Mouse (Mus musculus): ENCODE results near the gene Ciz1. TPM values are rescaled to one million over a fixed set of nuclear protein-coding genes. Genes with fewer than 3 reads are reported as not detected.

Gene Ciz1
- polyA plus RNA-seq, 1 experiment, result 159 TPM

GRCm38 (mm10) chr2:32339912-32340642 lies 12.1 kb upstream of the Ciz1 start:
- no peak overlapping the region for H3K4me3 ChIP-seq (replicated peaks; ENCODE audit: insufficient read depth, low read depth, low read length)
- H3K4me1 ChIP-seq (ENCODE audit: control insufficient read depth, insufficient read depth, low read length), result peaks cover 61% of the 10 kb centered on the region
- TF ChIP-seq POLR2A (IDR thresholded peaks at IDR 0.05; ENCODE audit: borderline replicate concordance, insufficient read depth, low read length) (no peak), CTCF (IDR thresholded peaks at IDR 0.05; ENCODE audit: borderline replicate concordance, insufficient read depth, low read depth, low read length) (no peak)
- H3K27me3 ChIP-seq (ENCODE audit: control insufficient read depth, insufficient read depth, low read length), result no peaks in the 10 kb centered on the region
- 32% methylated on average over 26 of the region's 26 CpGs for WGBS
- peak overlapping the region; percentile 92 for H3K27ac ChIP-seq (ENCODE audit: insufficient read depth, low read length)
- DNase-seq, result peak in 1 of 2 experiments; percentile 49

DNA sequence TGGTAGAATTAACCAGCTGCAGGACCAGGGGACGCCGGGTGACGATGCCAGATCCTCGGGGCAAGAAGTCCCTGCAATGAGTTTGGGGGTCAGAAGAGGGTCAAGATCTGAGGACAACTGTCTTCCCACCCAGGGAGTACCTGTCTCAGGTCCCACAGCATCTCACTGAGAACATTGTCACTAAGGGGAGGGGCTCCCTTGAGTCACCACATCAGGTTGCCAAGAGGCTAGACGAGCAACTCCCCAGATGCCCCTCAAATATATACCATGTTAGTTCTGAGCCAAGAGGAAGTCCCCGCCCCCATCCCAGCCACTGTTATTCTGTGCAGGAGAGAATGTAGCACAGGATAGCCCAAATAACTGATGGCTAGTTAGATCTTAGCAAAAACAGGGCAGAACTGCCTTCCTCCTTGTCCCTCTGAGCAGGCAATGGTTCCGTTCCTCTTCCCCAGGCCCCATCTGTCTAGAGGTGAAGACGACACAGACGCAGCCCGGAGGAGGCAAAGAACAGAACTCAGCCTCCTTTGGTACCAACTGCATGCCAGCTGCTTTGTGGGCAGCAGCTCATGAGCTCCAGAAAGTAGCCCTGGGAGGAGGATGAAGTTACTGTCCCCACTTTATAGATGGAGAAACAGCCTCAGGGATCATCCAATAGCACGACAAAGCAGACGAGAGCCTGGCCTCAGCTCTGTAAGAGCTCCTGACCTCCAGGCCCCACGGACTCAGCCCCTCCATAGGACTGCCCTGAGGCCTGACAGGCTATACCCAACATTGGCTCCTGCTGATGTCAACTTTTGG lies 11.1 kb upstream of the Ciz1 start:
- no peak overlapping the region for H3K4me3 ChIP-seq (replicated peaks; ENCODE audit: insufficient read depth, low read depth, low read length)
- peaks cover 59% of the 10 kb centered on the region for H3K4me1 ChIP-seq (ENCODE audit: control insufficient read depth, insufficient read depth, low read length)
- H3K27me3 ChIP-seq (ENCODE audit: control insufficient read depth, insufficient read depth, low read length), result no peaks in the 10 kb centered on the region
- H3K27ac ChIP-seq (ENCODE audit: insufficient read depth, low read length), result peak overlapping the region; percentile 92
- 35% methylated on average over 13 of the region's 13 CpGs for WGBS
- peak; percentile 59 to 65 for DNase-seq
- TF ChIP-seq CTCF (IDR thresholded peaks at IDR 0.05; ENCODE audit: borderline replicate concordance, insufficient read depth, low read depth, low read length) (no peak), POLR2A (IDR thresholded peaks at IDR 0.05; ENCODE audit: borderline replicate concordance, insufficient read depth, low read length) (no peak)

GRCm38 (mm10) chr2:32341634-32341939 lies 10.5 kb upstream of the Ciz1 start:
- H3K4me3 ChIP-seq (replicated peaks; ENCODE audit: insufficient read depth, low read depth, low read length), result no peak overlapping the region
- DNase-seq, result peak in 1 of 2 experiments; percentile 66
- H3K27ac ChIP-seq (ENCODE audit: insufficient read depth, low read length), result peak overlapping the region; percentile 92
- H3K27me3 ChIP-seq (ENCODE audit: control insufficient read depth, insufficient read depth, low read length), result no peaks in the 10 kb centered on the region
- peaks cover 62% of the 10 kb centered on the region for H3K4me1 ChIP-seq (ENCODE audit: control insufficient read depth, insufficient read depth, low read length)
- 26% methylated on average over 4 of the region's 4 CpGs for whole genome bisulfite sequencing
- TF ChIP-seq POLR2A (IDR thresholded peaks at IDR 0.05; ENCODE audit: borderline replicate concordance, insufficient read depth, low read length) (no peak), CTCF (IDR thresholded peaks at IDR 0.05; ENCODE audit: borderline replicate concordance, insufficient read depth, low read depth, low read length) (no peak)

DNA sequence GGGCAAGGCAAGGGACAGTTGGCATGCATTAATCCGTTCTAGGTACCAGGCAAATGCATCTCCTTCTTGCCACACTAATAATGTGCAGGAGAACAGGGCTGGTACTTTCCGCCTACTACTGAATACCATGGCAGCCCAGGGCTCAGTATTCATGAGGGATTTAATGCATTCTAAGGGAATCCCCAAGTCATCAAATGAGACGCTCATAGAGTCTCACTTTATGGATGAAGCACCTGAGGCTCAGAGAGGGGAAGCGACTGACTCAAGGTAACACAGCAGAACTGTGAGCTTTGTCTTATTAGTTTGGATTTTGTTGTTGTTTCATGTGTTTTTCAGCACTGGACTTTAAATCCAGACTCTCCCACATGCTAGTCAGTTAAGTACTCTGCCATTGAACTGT lies 10.1 kb upstream of the Ciz1 start:
- Histone ChIP-seq H3K27me3 (ENCODE audit: control insufficient read depth, insufficient read depth, low read length) (no peaks in the 10 kb centered on the region), H3K4me1 (ENCODE audit: control insufficient read depth, insufficient read depth, low read length) (peaks cover 67% of the 10 kb centered on the region), H3K4me3 (replicated peaks; ENCODE audit: insufficient read depth, low read depth, low read length) (no peak overlapping the region), H3K27ac (ENCODE audit: insufficient read depth, low read length) (peak overlapping the region; percentile 92)
- no peak for TF ChIP-seq POLR2A (IDR thresholded peaks at IDR 0.05; ENCODE audit: borderline replicate concordance, insufficient read depth, low read length)
- TF ChIP-seq CTCF (IDR thresholded peaks at IDR 0.05; ENCODE audit: borderline replicate concordance, insufficient read depth, low read depth, low read length), result no peak
- WGBS, result 41% methylated on average over 4 of the region's 4 CpGs
- DNase-seq, result no peak

DNA sequence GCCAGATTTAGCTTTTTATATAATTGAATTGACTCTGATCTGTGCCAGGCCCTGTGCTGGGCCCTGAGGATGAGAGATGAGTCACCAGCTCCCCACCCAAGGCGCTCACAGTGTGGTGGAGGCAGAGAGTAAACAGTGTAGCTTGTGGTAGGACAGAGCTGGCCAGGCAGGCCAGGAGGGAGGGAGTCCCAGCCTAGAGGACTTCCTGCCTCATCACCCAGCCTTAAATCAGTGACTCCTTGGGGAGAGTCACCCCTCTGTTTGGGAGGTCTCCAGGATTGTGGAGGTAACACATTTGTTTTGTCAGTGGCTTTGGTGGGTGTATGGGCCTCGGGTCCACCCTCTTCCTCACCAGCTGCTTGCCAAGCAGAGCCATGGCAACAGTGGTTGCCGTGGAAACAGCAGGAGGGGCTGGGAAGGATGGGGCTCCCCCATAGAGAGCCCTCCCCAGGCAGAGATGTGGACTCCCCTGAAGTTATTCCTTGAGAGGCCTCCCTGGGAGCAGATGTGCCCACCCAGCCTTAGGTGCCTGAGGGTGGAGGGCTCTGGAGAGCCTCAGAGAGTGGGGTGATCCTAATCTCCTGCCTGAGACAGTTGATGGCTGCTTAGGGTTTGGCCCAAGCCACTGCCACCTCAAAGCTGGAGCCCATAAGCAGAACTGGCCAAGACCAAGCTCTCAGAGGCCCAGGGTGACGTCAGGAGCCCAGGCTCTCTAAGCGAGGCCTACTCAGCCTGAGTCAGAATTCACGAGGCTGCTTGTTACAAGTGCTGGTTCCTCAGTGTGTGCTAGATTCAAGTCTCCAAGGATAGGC lies 9.4 kb upstream of the Ciz1 start:
- WGBS, result 11% methylated on average over 6 of the region's 6 CpGs
- TF ChIP-seq CTCF (IDR thresholded peaks at IDR 0.05; ENCODE audit: borderline replicate concordance, insufficient read depth, low read depth, low read length), result no peak
- TF ChIP-seq POLR2A (IDR thresholded peaks at IDR 0.05; ENCODE audit: borderline replicate concordance, insufficient read depth, low read length), result peak; percentile 43; the same call in 1 of the 2 replicates
- Histone ChIP-seq H3K4me1 (ENCODE audit: control insufficient read depth, insufficient read depth, low read length) (peaks cover 67% of the 10 kb centered on the region), H3K27ac (ENCODE audit: insufficient read depth, low read length) (peak overlapping the region; percentile 92), H3K4me3 (replicated peaks; ENCODE audit: insufficient read depth, low read depth, low read length) (no peak overlapping the region), H3K27me3 (ENCODE audit: control insufficient read depth, insufficient read depth, low read length) (no peaks in the 10 kb centered on the region)
- peak; percentile 88 to 97 for DNase-seq

- H3K27ac ChIP-seq (ENCODE audit: insufficient read depth, low read length), result peak overlapping the region; percentile 92
- H3K4me1 ChIP-seq (ENCODE audit: control insufficient read depth, insufficient read depth, low read length), result peaks cover 69% of the 10 kb centered on the region
- TF ChIP-seq CTCF (IDR thresholded peaks at IDR 0.05; ENCODE audit: borderline replicate concordance, insufficient read depth, low read depth, low read length), result no peak
- no peak for TF ChIP-seq POLR2A (IDR thresholded peaks at IDR 0.05; ENCODE audit: borderline replicate concordance, insufficient read depth, low read length)
- no peaks in the 10 kb centered on the region for H3K27me3 ChIP-seq (ENCODE audit: control insufficient read depth, insufficient read depth, low read length)
- DNase-seq, result no peak
- WGBS, result 70% methylated on average over 2 of the region's 2 CpGs
- H3K4me3 ChIP-seq (replicated peaks; ENCODE audit: insufficient read depth, low read depth, low read length), result no peak overlapping the region
Measured at GRCm38 (mm10) chr2:32343351-32343671, 8.8 kb upstream of the Ciz1 start.

DNA sequence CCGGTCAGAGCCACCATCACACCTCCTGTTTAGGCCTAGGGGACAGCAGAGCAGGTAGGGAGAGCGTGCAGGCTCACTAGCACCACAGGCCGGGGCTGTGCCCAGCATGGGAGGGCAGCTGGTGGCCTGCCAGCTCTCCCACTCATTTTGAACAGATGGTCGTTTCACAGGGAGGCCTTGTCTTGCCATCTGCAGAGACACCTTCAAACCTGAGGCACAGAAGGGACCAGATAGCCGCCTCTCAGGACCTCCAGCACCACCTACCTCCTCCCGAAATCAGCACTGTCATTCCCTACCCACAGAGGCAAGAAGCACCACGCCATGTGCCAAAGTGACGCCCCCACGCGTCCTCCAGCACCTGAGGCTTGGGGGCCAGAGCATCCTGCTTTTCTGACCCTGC lies 8.1 kb upstream of the Ciz1 start:
- Histone ChIP-seq H3K4me1 (ENCODE audit: control insufficient read depth, insufficient read depth, low read length) (peaks cover 76% of the 10 kb centered on the region), H3K27me3 (ENCODE audit: control insufficient read depth, insufficient read depth, low read length) (no peaks in the 10 kb centered on the region), H3K4me3 (replicated peaks; ENCODE audit: insufficient read depth, low read depth, low read length) (no peak overlapping the region), H3K27ac (ENCODE audit: insufficient read depth, low read length) (peak overlapping the region; percentile 98)
- TF ChIP-seq CTCF (IDR thresholded peaks at IDR 0.05; ENCODE audit: borderline replicate concordance, insufficient read depth, low read depth, low read length) (no peak), POLR2A (IDR thresholded peaks at IDR 0.05; ENCODE audit: borderline replicate concordance, insufficient read depth, low read length) (peak; percentile 16; the same call in 1 of the 2 replicates)
- whole genome bisulfite sequencing, result 7% methylated on average over 10 of the region's 10 CpGs
- DNase-seq, result peak; percentile 98 to 99
